Mouse (Mus musculus) MEL (cell line): Measurements from ENCODE around the gene Smyd3. TPM values are rescaled to one million over a fixed set of nuclear protein-coding genes. Genes with fewer than 3 reads are reported as not detected.
A peak's percentile ranks its signal among the peaks of the same experiment; 100 is the strongest.

Experiments
- DNase-seq: peaks from one replicate; pipeline ENCODE4 v3.0.0; 2011; ENCODE audit warnings: low read depth, low spot score
- H3K27ac ChIP-seq: 2 replicates; pipeline ENCODE4 v1.5.1; 2012; ENCODE audit warnings: low read depth, mild to moderate bottlenecking, control low read depth, low read length, moderate library complexity; ENCODE audit not compliant: control insufficient read depth
- H3K27me3 ChIP-seq, 2 experiments: fragments of 150-350 bp in 1 of 2; sonication (generic) in 1 of 2; 2 replicates each; pipeline ENCODE4 v1.6.1; 2012; ENCODE audit warnings: low read length in 2 of 2, mild to moderate bottlenecking in 2 of 2, improper control_type of control experiment in 1 of 2, moderate library complexity in 1 of 2; ENCODE audit not compliant: insufficient read depth in 2 of 2, control insufficient read depth in 1 of 2
- H3K36me3 ChIP-seq, 2 experiments: 2 replicates each; pipeline ENCODE4 v1.6.1; 2012 to 2014; ENCODE audit warnings: low read length in 2 of 2, improper control_type of control experiment in 1 of 2, inconsistent platforms in 1 of 2, mild to moderate bottlenecking in 1 of 2; ENCODE audit not compliant: insufficient read depth in 2 of 2, control insufficient read depth in 1 of 2
- H3K4me1 ChIP-seq, 2 experiments: fragments of 150-350 bp in 1 of 2; sonication (generic) in 1 of 2; 2 replicates each; pipeline ENCODE4 v1.6.1; 2012; ENCODE audit warnings: low read length in 2 of 2, improper control_type of control experiment in 1 of 2, mild to moderate bottlenecking in 1 of 2; ENCODE audit not compliant: insufficient read depth in 2 of 2, control insufficient read depth in 1 of 2
- H3K4me3 ChIP-seq, 2 experiments: fragments of 150-350 bp in 1 of 2; sonication (generic) in 1 of 2; 2 replicates each; pipeline ENCODE4 v1.5.1; 2012; ENCODE audit warnings: low read depth in 2 of 2, low read length in 2 of 2, mild to moderate bottlenecking in 2 of 2, moderate library complexity in 2 of 2, control low read depth in 1 of 2, improper control_type of control experiment in 1 of 2; ENCODE audit not compliant: control insufficient read depth in 1 of 2, insufficient read depth in 1 of 2
- H3K79me2 ChIP-seq: 2 replicates; pipeline ENCODE4 v1.6.1; 2012; ENCODE audit warnings: mild to moderate bottlenecking, low read length, moderate library complexity; ENCODE audit not compliant: control insufficient read depth, poor library complexity, insufficient read depth
- H3K9ac ChIP-seq: 2 replicates; pipeline ENCODE4 v1.6.1; 2012; ENCODE audit warnings: low read depth, mild to moderate bottlenecking, control low read depth, low read length, moderate library complexity; ENCODE audit not compliant: control insufficient read depth, poor library complexity, severe bottlenecking
- H3K9me3 ChIP-seq: fragments of 150-350 bp; sonication (generic); replicated peaks from 2 replicates; pipeline ENCODE4 v1.6.1; 2012; ENCODE audit warnings: mild to moderate bottlenecking, low read length, improper control_type of control experiment, moderate library complexity; ENCODE audit not compliant: insufficient read depth
- BHLHE40 ChIP-seq: IDR thresholded peaks from 2 replicates; pipeline ENCODE4 v1.6.1; 2012; ENCODE audit warnings: low read depth, mild to moderate bottlenecking, inconsistent platforms, low read length, improper control_type of control experiment, borderline replicate concordance
- CHD1 ChIP-seq: IDR thresholded peaks from 2 replicates; pipeline ENCODE4 v1.6.1; 2012; ENCODE audit warnings: low read depth, mild to moderate bottlenecking, inconsistent platforms, low read length, improper control_type of control experiment
- CTCF ChIP-seq, 3 experiments: IDR thresholded peaks in 2 of 3; conservative IDR thresholded peaks in 1 of 3; 2 replicates each; pipeline ENCODE4 v1.5.1; 2011 to 2012; ENCODE audit warnings: low read length in 3 of 3, low read depth in 2 of 3, mild to moderate bottlenecking in 2 of 3, improper control_type of control experiment in 1 of 3, inconsistent platforms in 1 of 3, mixed read lengths in 1 of 3, moderate library complexity in 1 of 3; ENCODE audit not compliant: control insufficient read depth in 1 of 3, insufficient read depth in 1 of 3, poor library complexity in 1 of 3, severe bottlenecking in 1 of 3
- EP300 ChIP-seq, 2 experiments: IDR thresholded peaks; 2 replicates each; pipeline ENCODE4 v1.6.1; 2011; ENCODE audit warnings: improper control_type of control experiment in 2 of 2, low read length in 2 of 2, low read depth in 1 of 2, mild to moderate bottlenecking in 1 of 2
- GABPA ChIP-seq: IDR thresholded peaks from 2 replicates; pipeline ENCODE4 v1.6.1; 2012; ENCODE audit warnings: low read depth, mild to moderate bottlenecking, inconsistent platforms, low read length, improper control_type of control experiment, moderate library complexity
- GATA1 ChIP-seq: IDR thresholded peaks from 2 replicates; pipeline ENCODE4 v1.6.1; 2011; ENCODE audit warnings: low read depth, low read length, improper control_type of control experiment
- MAZ ChIP-seq: IDR thresholded peaks from 2 replicates; pipeline ENCODE4 v1.6.1; 2012; ENCODE audit warnings: low read depth, mild to moderate bottlenecking, inconsistent platforms, low read length, improper control_type of control experiment
- MEF2A ChIP-seq: IDR thresholded peaks from 2 replicates; pipeline ENCODE4 v1.6.1; 2014; ENCODE audit warnings: low read depth, mild to moderate bottlenecking, inconsistent platforms, low read length, improper control_type of control experiment; ENCODE audit not compliant: poor library complexity, insufficient replicate concordance, severe bottlenecking; ENCODE audit errors: extremely low read depth
- MXI1 ChIP-seq: IDR thresholded peaks from 2 replicates; pipeline ENCODE4 v1.6.1; 2011; ENCODE audit warnings: mild to moderate bottlenecking, low read depth, low read length, improper control_type of control experiment
- MYC ChIP-seq: IDR thresholded peaks from 2 replicates; pipeline ENCODE4 v1.6.1; 2011; ENCODE audit warnings: low read depth, mild to moderate bottlenecking, low read length, improper control_type of control experiment, moderate library complexity
- NRF1 ChIP-seq: IDR thresholded peaks from 2 replicates; pipeline ENCODE4 v1.6.1; 2014; ENCODE audit warnings: low read depth, mild to moderate bottlenecking, inconsistent platforms, low read length, improper control_type of control experiment, moderate library complexity; ENCODE audit not compliant: poor library complexity, insufficient read depth, severe bottlenecking
- POLR2A ChIP-seq, 2 experiments: IDR thresholded peaks; 2 replicates each; pipeline ENCODE4 v1.6.1; 2011 to 2012; ENCODE audit warnings: low read length in 2 of 2, mild to moderate bottlenecking in 2 of 2, control low read depth in 1 of 2, improper control_type of control experiment in 1 of 2, low read depth in 1 of 2, moderate library complexity in 1 of 2; ENCODE audit not compliant: control insufficient read depth in 1 of 2, insufficient read depth in 1 of 2, poor library complexity in 1 of 2
- POLR2AphosphoS5 ChIP-seq: IDR thresholded peaks from 2 replicates; pipeline ENCODE4 v1.6.1; 2012; ENCODE audit warnings: low read depth, borderline replicate concordance, mild to moderate bottlenecking, inconsistent platforms, low read length, moderate library complexity, mixed read lengths
- RAD21 ChIP-seq: IDR thresholded peaks from 2 replicates; pipeline ENCODE4 v1.6.1; 2011; ENCODE audit warnings: mild to moderate bottlenecking, low read depth, low read length, improper control_type of control experiment
- RCOR1 ChIP-seq: IDR thresholded peaks from 2 replicates; pipeline ENCODE4 v1.6.1; 2012; ENCODE audit warnings: low read depth, mild to moderate bottlenecking, inconsistent platforms, low read length, improper control_type of control experiment
- SIN3A ChIP-seq: IDR thresholded peaks from 2 replicates; pipeline ENCODE4 v1.6.1; 2012; ENCODE audit warnings: low read length, improper control_type of control experiment, inconsistent platforms
- SMC3 ChIP-seq: IDR thresholded peaks from 2 replicates; pipeline ENCODE4 v1.6.1; 2011; ENCODE audit warnings: low read depth, low read length, improper control_type of control experiment
- TBP ChIP-seq: IDR thresholded peaks from 2 replicates; pipeline ENCODE4 v1.8.0; 2011; ENCODE audit warnings: low read depth, low read length, improper control_type of control experiment
- USF1 ChIP-seq: IDR thresholded peaks from 2 replicates; pipeline ENCODE4 v1.6.1; 2014; ENCODE audit warnings: low read depth, mild to moderate bottlenecking, inconsistent platforms, low read length, improper control_type of control experiment, moderate library complexity
- USF2 ChIP-seq, 2 experiments: IDR thresholded peaks; 2 replicates each; pipeline ENCODE4 v1.6.1; 2011 to 2012; ENCODE audit warnings: improper control_type of control experiment in 2 of 2, low read length in 2 of 2, borderline replicate concordance in 1 of 2, inconsistent platforms in 1 of 2, low read depth in 1 of 2, mild to moderate bottlenecking in 1 of 2; ENCODE audit not compliant: insufficient read depth in 1 of 2
- ZC3H11A ChIP-seq: IDR thresholded peaks from 2 replicates; pipeline ENCODE4 v1.6.1; 2012; ENCODE audit warnings: low read depth, mild to moderate bottlenecking, inconsistent platforms, low read length, improper control_type of control experiment
- ZMIZ1 ChIP-seq: IDR thresholded peaks from 2 replicates; pipeline ENCODE4 v1.6.1; 2012; ENCODE audit warnings: low read depth, mild to moderate bottlenecking, inconsistent platforms, low read length, improper control_type of control experiment, moderate library complexity
- ZNF384 ChIP-seq: IDR thresholded peaks from 2 replicates; pipeline ENCODE4 v1.6.1; 2012; ENCODE audit warnings: low read depth, mild to moderate bottlenecking, inconsistent platforms, low read length, improper control_type of control experiment
- polyA plus RNA-seq, 2 experiments: library from polyadenylated mRNA; stranded (reverse) in 1 of 2; unstranded in 1 of 2; fragments of >175 nt in 1 of 2; fragments of >200 nt in 1 of 2; gene quantifications; 2 replicates each; pipeline versions ENCODE4 v1.2.1 to v1.2.4; 2012; ENCODE audit warnings: low replicate concordance in 2 of 2, low read depth in 1 of 2; ENCODE audit not compliant: insufficient read length in 2 of 2, insufficient read depth in 1 of 2, missing spikeins in 1 of 2
- total RNA-seq: library from RNA; depleted of rRNA; stranded (reverse); fragments of 300-350 nt; gene quantifications from 2 replicates; pipeline ENCODE4 v1.2.3, GENCODE M21; 2012

Smyd3 gene
- total and polyA plus RNA-seq, 3 experiments, result 13.3 to 18.2 TPM; not detected in 1

DNA sequence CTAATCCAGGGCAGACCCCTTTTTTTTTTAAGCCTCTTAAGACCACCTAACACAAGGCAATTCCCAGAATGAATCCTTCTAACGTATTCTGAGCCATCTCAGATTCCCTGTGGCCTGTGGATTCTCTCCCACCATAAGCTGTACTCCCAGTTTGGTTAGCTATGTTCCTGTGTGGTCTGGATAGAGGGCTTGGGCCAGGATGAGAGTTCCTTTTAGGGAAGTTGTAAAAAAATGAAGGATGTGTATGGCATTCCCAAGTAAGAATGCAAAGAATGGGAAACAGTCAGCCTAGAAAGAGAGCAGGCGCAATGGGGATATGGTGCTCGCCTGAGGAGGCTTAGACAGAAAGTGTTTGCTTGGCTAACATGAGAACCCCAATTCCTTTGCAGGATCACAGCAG is 18.6 kb downstream of the Smyd3 start:
- Histone ChIP-seq H3K9ac (no peak overlapping the region), H3K79me2 (no peaks in the 10 kb centered on the region)
- TF ChIP-seq MXI1 (no peak), MYC (no peak), BHLHE40 (no peak), ZC3H11A (no peak), GATA1 (no peak), RAD21 (no peak), CHD1 (no peak), GABPA (no peak), MEF2A (no peak), NRF1 (no peak), USF2 (IDR thresholded peaks at IDR 0.05; ENCODE audit: borderline replicate concordance in 1 of 2, insufficient read depth in 1 of 2, low read depth in 1 of 2, low read length in 2 of 2) (no peak), ZMIZ1 (no peak)

DNA sequence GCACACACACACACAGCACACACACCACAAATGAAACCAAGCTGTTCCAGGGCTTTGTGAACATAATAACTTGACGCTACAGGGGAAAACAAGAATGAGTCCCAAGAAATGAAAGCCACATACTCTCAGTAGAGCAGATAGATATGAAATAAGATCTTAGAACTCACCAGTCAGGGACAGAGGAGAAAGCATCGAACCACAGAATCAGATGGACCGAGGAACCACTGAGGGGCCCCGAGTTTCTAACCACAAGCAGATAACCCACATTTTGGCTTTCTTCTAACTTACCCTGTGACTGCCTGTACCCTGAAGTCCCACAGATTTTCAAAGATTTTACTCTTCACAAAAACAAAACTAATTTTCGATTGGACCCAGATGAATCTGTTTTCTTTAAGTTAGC is 24.9 kb downstream of the Smyd3 start:
- Histone ChIP-seq H3K9ac (no peak overlapping the region), H3K4me3 (no peak overlapping the region), H3K27me3 (no peaks in the 10 kb centered on the region), H3K36me3 (peaks cover 0 to 6% of the 10 kb centered on the region in 2 experiments; a peak in 2 of 4 replicates), H3K79me2 (no peaks in the 10 kb centered on the region), H3K9me3 (no peaks in the 10 kb centered on the region), H3K27ac (no peak overlapping the region), H3K4me1 (peaks cover 0 to 13% of the 10 kb centered on the region in 2 experiments; a peak in 2 of 4 replicates)
- peak; percentile 66 for DNase-seq
- TF ChIP-seq ZC3H11A, result no peak
- no peak for TF ChIP-seq TBP
- TF ChIP-seq MEF2A, result no peak
- peak; percentile 49; the same call in 1 of the 2 replicates for TF ChIP-seq GATA1
- peak; percentile 96 for TF ChIP-seq RCOR1
- TF ChIP-seq SIN3A, result no peak
- TF ChIP-seq CTCF (IDR thresholded peaks at IDR 0.05 in 2 of 3, conservative IDR thresholded peaks at IDR 0.05 in 1 of 3; ENCODE audit: control insufficient read depth in 1 of 3, insufficient read depth in 1 of 3, low read depth in 2 of 3, low read length in 3 of 3, poor library complexity in 1 of 3, severe bottlenecking in 1 of 3), result no peak
- no peak for TF ChIP-seq RAD21
- TF ChIP-seq MAZ, result no peak
- no peak for TF ChIP-seq SMC3
- TF ChIP-seq USF1, result no peak
- TF ChIP-seq ZMIZ1, result no peak
- TF ChIP-seq POLR2AphosphoS5, result no peak
- no peak for TF ChIP-seq GABPA
- peak in 1 of 2 experiments; percentile 30; a peak in 2 of 4 replicates for TF ChIP-seq EP300 (IDR thresholded peaks at IDR 0.05; ENCODE audit: low read depth in 1 of 2, low read length in 2 of 2)
- TF ChIP-seq POLR2A (IDR thresholded peaks at IDR 0.05; ENCODE audit: control insufficient read depth in 1 of 2, insufficient read depth in 1 of 2, low read depth in 1 of 2, low read length in 2 of 2, poor library complexity in 1 of 2), result no peak
- no peak for TF ChIP-seq ZNF384
- no peak for TF ChIP-seq USF2 (IDR thresholded peaks at IDR 0.05; ENCODE audit: borderline replicate concordance in 1 of 2, insufficient read depth in 1 of 2, low read depth in 1 of 2, low read length in 2 of 2)

More for the DNA sequence above, 18.6 kb downstream of the Smyd3 start:
- Histone ChIP-seq H3K9me3 (no peaks in the 10 kb centered on the region), H3K4me3 (no peak overlapping the region), H3K27me3 (no peaks in the 10 kb centered on the region), H3K4me1 (no peaks in the 10 kb centered on the region), H3K27ac (no peak overlapping the region), H3K36me3 (no peaks in the 10 kb centered on the region)
- no peak for DNase-seq
